Mouse (Mus musculus) intestine, embryonic 16.5 days (tissue): ENCODE data around the gene Rae1. TPM values are rescaled to one million over a fixed set of nuclear protein-coding genes. Genes with fewer than 3 reads are reported as not detected.

Experiments used
- ATAC-seq: fragments of 200-750 bp; cut with Nextera tagmentation; 2 replicates; pipeline ENCODE4 v1.8.0; 2017; ENCODE audit warnings: moderate TSS enrichment, moderate library complexity
- H3K27ac ChIP-seq: fragments of 300-500 bp; sonication (generic); 2 replicates; pipeline ENCODE4 v1.5.1; 2014; ENCODE audit warnings: mild to moderate bottlenecking, low read length
- H3K27me3 ChIP-seq: fragments of 300-500 bp; sonication (generic); replicated peaks from 2 replicates; pipeline ENCODE4 v1.6.1; 2014; ENCODE audit warnings: low read length, control low read depth, mixed read lengths; ENCODE audit not compliant: control insufficient read depth, insufficient read depth
- H3K36me3 ChIP-seq: fragments of 300-500 bp; sonication (generic); 2 replicates; pipeline ENCODE4 v1.6.1; 2014; ENCODE audit warnings: low read length, control low read depth; ENCODE audit not compliant: control insufficient read depth, insufficient read depth
- H3K4me1 ChIP-seq: fragments of 300-500 bp; sonication (generic); 2 replicates; pipeline ENCODE4 v1.6.1; 2014; ENCODE audit warnings: low read length, control low read depth, mixed read lengths; ENCODE audit not compliant: control insufficient read depth, insufficient read depth
- H3K4me2 ChIP-seq: fragments of 300-500 bp; sonication (generic); 2 replicates; pipeline ENCODE4 v1.6.1; 2014; ENCODE audit warnings: low read depth, low read length, control low read depth
- H3K4me3 ChIP-seq: fragments of 300-500 bp; sonication (generic); 2 replicates; pipeline ENCODE4 v1.5.1; 2014; ENCODE audit warnings: mild to moderate bottlenecking, low read length
- H3K9ac ChIP-seq: fragments of 300-500 bp; sonication (generic); 2 replicates; pipeline ENCODE4 v1.6.1; 2014; ENCODE audit warnings: low read depth, low read length
- H3K9me3 ChIP-seq: fragments of 300-500 bp; sonication (generic); 2 replicates; pipeline ENCODE4 v1.6.1; 2016; ENCODE audit warnings: low read length, control low read depth; ENCODE audit not compliant: control insufficient read depth
- WGBS: fragments of 180-500 bp; shearing (Covaris S2); extraction: QIAGEN DNeasy Blood & Tissue Kit; methylation state at CpG from one replicate; pipeline ENCODE4 v1.1.7; 2014; 5-methylcytosine and 5-hydroxymethylcytosine counted together
- polyA plus RNA-seq: library from polyadenylated mRNA; unstranded; fragments of >200 nt; fragmentation: Nextera tagmentation; extraction: Ambion mirVana; gene quantifications from 2 replicates; pipeline ENCODE4 v1.2.1, GENCODE M21; 2015

Rae1 gene
- polyA plus RNA-seq, 1 experiment from 2014 or later = 117 TPM

DNA sequence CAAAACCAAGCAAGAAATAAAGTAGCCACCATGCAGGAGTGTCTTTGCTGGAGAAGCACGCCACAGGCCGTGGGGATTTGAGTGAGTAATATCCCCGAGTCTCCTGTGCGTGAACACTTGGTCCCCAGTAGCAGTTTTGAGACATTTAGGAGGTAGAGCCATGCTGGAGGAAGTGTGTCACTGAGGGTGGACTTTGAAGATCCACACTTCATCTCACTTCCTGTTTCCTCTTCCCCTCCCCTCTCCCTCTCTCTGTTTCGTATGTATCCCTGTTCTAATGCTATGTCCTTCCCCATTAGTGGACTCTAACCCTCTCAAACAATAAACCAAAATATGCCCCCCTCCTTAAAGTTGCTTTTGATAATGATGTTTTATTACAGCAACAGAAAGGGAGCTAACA, 33.4 kb upstream of the Rae1 start:
- Histone ChIP-seq H3K27ac (no peak overlapping the region), H3K27me3 (no peaks in the 10 kb centered on the region), H3K4me1 (0 out of 2 replicates have a peak, but pooled peaks cover 3% of the 10 kb centered on the region), H3K9me3 (no peaks in the 10 kb centered on the region), H3K36me3 (no peaks in the 10 kb centered on the region), H3K4me2 (no peak overlapping the region), H3K4me3 (no peak overlapping the region), H3K9ac (no peak overlapping the region)
- 88% methylated on average over 5 of the region's 5 CpGs for WGBS
- ATAC-seq = no peak

DNA sequence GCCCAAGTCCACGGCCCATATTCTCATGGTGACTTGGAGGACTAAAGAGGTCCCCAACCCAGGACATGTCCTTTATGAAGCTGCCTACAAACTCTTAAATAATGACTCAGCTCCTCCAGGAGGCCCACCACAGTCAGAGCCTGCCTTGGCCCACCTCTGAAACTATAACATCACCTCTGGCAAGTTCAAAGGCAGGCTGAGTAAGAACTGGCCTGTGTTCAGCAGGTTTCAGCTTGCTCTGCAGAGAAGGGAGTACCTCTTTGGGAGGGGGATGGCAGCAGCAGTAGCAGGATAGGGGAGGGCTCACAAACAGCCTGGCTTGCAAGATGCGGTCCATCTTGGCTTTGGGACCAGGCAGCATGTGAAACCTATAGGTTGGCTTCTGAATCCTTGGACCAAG, 28.1 kb upstream of the Rae1 start:
- H3K27ac ChIP-seq = no peak overlapping the region
- no peaks in the 10 kb centered on the region for H3K27me3 ChIP-seq
- WGBS = 91% methylated on average over 2 of the region's 2 CpGs
- no peaks in the 10 kb centered on the region for H3K36me3 ChIP-seq
- no peak overlapping the region for H3K4me2 ChIP-seq
- H3K9me3 ChIP-seq = no peaks in the 10 kb centered on the region
- no peak overlapping the region for H3K9ac ChIP-seq
- ATAC-seq = no peak
- no peak overlapping the region for H3K4me3 ChIP-seq
- H3K4me1 ChIP-seq = peaks cover 5% of the 10 kb centered on the region; the same call in 1 of the 2 replicates

GRCm38 (mm10) chr2:172973806-172974565, 25.9 kb upstream of the Rae1 start:
- no peaks in the 10 kb centered on the region for H3K27me3 ChIP-seq
- H3K9ac ChIP-seq = no peak overlapping the region
- 14% methylated on average over 7 of the region's 7 CpGs for WGBS
- H3K4me3 ChIP-seq = no peak overlapping the region
- H3K9me3 ChIP-seq = no peaks in the 10 kb centered on the region
- no peak overlapping the region for H3K27ac ChIP-seq
- H3K4me1 ChIP-seq = peaks cover 14% of the 10 kb centered on the region; the same call in 1 of the 2 replicates
- ATAC-seq = peak; percentile 45
- H3K36me3 ChIP-seq = no peaks in the 10 kb centered on the region
- H3K4me2 ChIP-seq = no peak overlapping the region

GRCm38 (mm10) chr2:172974701-172975100, 25.2 kb upstream of the Rae1 start:
- no peak overlapping the region for H3K27ac ChIP-seq
- H3K27me3 ChIP-seq = no peaks in the 10 kb centered on the region
- H3K9me3 ChIP-seq = peaks cover 2% of the 10 kb centered on the region; the same call in 1 of the 2 replicates
- H3K36me3 ChIP-seq = no peaks in the 10 kb centered on the region
- H3K4me2 ChIP-seq = no peak overlapping the region
- H3K9ac ChIP-seq = no peak overlapping the region
- WGBS = 44% methylated on average over 7 of the region's 7 CpGs
- no peak for ATAC-seq
- peaks cover 14% of the 10 kb centered on the region; the same call in 1 of the 2 replicates for H3K4me1 ChIP-seq
- H3K4me3 ChIP-seq = no peak overlapping the region

GRCm38 (mm10) chr2:172975159-172975558, 24.8 kb upstream of the Rae1 start:
- no peak for ATAC-seq
- Histone ChIP-seq H3K27me3 (no peaks in the 10 kb centered on the region), H3K27ac (no peak overlapping the region), H3K4me2 (no peak overlapping the region), H3K4me3 (no peak overlapping the region), H3K4me1 (peaks cover 14% of the 10 kb centered on the region; the same call in 1 of the 2 replicates), H3K9ac (no peak overlapping the region), H3K36me3 (no peaks in the 10 kb centered on the region), H3K9me3 (peaks cover 5% of the 10 kb centered on the region; the same call in 1 of the 2 replicates)
- WGBS = 87% methylated on average over 6 of the region's 6 CpGs

DNA sequence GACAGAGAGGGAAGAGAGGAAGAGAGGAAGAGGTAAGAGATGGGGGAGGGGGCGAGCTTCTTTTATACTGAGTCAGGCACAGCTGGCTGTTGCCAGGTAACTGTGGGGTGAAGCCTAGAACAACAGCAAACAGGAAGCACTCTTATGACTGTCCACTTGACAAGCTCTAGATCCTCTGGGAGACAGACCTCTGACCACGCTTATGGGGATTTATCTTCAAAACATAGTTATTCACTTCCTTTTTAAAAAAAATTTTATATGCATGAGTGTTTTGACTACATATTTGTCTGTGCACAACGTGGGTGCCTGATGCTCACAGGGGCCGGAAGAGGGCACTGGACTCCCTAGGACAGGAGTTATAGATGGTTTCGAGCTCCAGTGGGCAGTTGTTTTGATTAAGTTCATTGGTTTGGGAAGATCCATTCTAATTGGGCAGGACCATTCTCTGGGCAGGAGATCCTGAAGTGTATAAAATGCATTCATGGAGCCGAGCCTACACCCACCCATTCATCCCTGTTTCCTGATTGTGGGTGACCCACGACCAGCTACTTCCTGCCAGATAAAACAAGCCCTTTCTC, 23.2 kb upstream of the Rae1 start:
- no peak overlapping the region for H3K4me3 ChIP-seq
- ATAC-seq = peak; percentile 45; the same call in 1 of the 2 replicates
- 31% methylated on average over 7 of the region's 7 CpGs for WGBS
- H3K9me3 ChIP-seq = peaks cover 5% of the 10 kb centered on the region; the same call in 1 of the 2 replicates
- H3K4me2 ChIP-seq = no peak overlapping the region
- H3K27me3 ChIP-seq = no peaks in the 10 kb centered on the region
- no peaks in the 10 kb centered on the region for H3K36me3 ChIP-seq
- no peak overlapping the region for H3K9ac ChIP-seq
- no peak overlapping the region for H3K27ac ChIP-seq
- H3K4me1 ChIP-seq = peaks cover 14% of the 10 kb centered on the region; the same call in 1 of the 2 replicates

DNA sequence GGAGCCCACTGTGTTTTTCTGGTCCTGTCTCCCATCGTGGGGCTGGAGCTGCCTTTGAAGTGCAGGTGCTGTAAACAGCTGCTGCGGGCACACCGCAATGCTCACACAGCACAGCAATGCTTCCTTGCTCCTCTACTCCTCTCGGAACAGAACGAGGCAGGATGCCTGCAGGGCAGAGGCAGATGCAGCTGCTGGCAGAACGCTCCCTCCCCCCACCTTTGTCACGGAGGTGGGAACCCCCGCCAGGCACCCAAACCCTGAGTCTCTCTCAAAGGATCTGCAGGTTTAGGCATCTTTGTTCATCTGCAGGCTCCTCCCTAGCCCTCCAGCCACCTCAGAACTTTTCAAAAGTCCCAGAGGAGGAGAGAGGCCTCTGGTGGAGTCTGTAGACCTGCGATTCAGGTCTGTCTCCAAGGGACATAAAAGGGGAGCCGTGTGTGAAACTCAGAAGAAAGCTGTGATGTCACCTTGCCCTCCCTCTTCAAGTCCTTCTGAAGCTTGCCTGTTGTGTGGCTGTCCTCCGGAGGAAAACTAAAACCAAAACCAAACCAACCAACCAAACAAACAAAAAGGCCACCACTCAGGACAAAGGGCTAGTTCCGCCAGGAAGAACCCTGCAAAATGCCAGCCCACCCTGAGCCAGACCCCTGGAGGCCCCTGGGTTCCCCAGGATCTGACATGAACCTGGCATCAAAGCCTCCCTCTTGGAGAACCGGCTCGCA, 22.3 kb upstream of the Rae1 start, which contains the start of gene Spo11:
Gene Spo11, plus strand, starts transcription at position 292 of the 722 bp plus-strand sequence.
- Histone ChIP-seq H3K27me3 (no peaks in the 10 kb centered on the region), H3K4me2 (0 out of 2 replicates have a peak within 1 kb of the TSS, but pooled peaks have one; percentile 20), H3K36me3 (no peaks in the 10 kb centered on the region), H3K4me1 (peaks cover 14% of the 10 kb centered on the region; the same call in 1 of the 2 replicates), H3K4me3 (no peak within 1 kb of the TSS), H3K27ac (no peak within 1 kb of the TSS), H3K9ac (peak within 1 kb of the TSS; percentile 20; the same call in 1 of the 2 replicates), H3K9me3 (peaks cover 5% of the 10 kb centered on the region; the same call in 1 of the 2 replicates)
- WGBS = 30% methylated on average over 13 of the region's 14 CpGs
- peak; percentile 26; the same call in 1 of the 2 replicates for ATAC-seq

- Histone ChIP-seq H3K27ac (no peak overlapping the region), H3K36me3 (no peaks in the 10 kb centered on the region), H3K9ac (no peak overlapping the region), H3K27me3 (no peaks in the 10 kb centered on the region), H3K4me3 (no peak overlapping the region), H3K9me3 (peaks cover 5% of the 10 kb centered on the region; the same call in 1 of the 2 replicates), H3K4me1 (peaks cover 14% of the 10 kb centered on the region; the same call in 1 of the 2 replicates), H3K4me2 (no peak overlapping the region)
- no peak for ATAC-seq
- WGBS = 56% methylated on average over 4 of the region's 4 CpGs
Observed at GRCm38 (mm10) chr2:172978131-172978633, 21.7 kb upstream of the Rae1 start.
